Mouse (Mus musculus) adrenal gland, adult 2 months (tissue): ENCODE data around the gene 1700016C15Rik. TPM values are rescaled to one million over a fixed set of nuclear protein-coding genes. Genes with fewer than 3 reads are reported as not detected.

ENCODE experiments used
- DNase-seq: peaks from one replicate; pipeline ENCODE4 v3.0.0; 2021
- long read RNA-seq: library from polyadenylated mRNA; stranded (forward); transcript quantifications from one replicate; pipeline ENCODE4 v2.0.0, GENCODE M21; 2021
- polyA plus RNA-seq: library from polyadenylated mRNA; depleted of rRNA; stranded (reverse); fragments of >200 nt; gene quantifications from 2 replicates; pipeline ENCODE4 v1.2.3, GENCODE M21; 2012; rRNA removed
- total RNA-seq, 2 experiments: library from RNA; stranded (reverse); gene quantifications; 2 replicates each; pipeline ENCODE4 v1.2.3; 2021

1700016C15Rik gene
- not detected for total RNA-seq
- polyA plus RNA-seq, result not detected in 2 replicates
- long read RNA-seq, result 0 reads

DNA sequence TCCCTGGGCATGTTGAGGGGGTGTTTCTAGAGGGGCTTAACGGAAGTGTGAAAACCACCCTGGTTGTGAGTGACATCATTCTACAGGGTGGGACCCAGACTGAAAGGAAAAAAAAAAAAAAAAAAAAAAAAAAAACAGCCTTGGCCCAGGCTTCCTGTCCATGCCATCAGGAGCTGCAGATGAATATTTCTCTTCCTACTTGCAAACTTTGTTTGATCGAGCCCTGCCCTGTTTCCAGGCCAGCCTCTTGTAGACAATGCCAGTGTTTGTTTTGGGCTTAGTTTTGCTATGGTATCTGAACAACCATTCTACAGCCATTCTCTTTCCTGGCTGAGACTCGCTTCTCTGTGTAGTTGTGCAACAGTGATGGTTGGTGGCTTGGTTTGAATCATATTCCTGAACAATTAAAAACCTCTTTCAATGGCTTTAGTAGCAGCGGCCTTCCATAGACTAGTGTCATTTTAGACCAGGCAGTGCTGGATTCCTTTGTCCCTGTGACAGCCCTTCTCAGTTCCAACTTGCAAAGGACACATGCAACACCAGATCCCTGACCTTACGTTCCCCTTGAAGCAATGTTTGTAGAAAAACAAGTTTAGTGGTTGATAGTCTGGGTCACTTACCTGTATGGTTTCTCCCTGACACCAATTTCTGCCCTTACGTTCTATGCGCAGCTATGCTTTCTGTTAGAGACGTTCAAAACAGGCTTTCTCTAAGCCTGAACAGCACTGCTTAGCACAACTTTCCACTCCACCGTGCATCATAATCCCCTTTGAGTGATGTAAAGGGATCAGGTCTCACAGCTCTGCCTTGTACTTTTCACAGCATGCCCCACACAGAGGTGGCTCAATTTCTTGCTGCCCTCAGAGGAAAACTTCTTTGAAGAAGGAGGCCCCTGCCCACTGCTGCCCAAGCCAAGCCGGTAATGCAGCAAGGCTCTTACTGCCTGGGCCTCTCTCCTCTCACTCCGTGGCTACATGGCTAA is at the start of gene 1700016C15Rik:
1700016C15Rik (plus strand) TSS at position 772 of the 982 bp plus-strand sequence.
- no peak for DNase-seq

DNA sequence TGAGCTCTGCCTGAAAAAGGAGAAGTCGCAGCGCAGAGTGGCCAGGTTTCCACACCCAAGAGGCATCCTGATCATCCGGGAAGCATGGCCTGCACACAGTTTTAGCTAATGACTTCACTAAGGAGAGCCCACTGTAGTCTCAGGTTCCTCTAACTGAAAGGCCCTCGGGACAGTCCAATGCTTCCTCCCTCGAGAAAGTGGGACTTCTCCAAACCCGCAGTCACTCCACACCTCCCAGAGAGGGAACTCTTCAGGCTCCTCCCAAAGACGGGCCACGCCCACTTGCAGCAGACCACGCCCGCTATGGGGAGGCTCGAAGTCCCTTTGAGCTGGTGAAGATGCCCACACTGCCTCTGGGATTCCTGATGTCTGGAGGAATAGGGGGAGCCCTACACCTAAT is 48.4 kb upstream of the 1700016C15Rik start:
- DNase-seq, result no peak

DNA sequence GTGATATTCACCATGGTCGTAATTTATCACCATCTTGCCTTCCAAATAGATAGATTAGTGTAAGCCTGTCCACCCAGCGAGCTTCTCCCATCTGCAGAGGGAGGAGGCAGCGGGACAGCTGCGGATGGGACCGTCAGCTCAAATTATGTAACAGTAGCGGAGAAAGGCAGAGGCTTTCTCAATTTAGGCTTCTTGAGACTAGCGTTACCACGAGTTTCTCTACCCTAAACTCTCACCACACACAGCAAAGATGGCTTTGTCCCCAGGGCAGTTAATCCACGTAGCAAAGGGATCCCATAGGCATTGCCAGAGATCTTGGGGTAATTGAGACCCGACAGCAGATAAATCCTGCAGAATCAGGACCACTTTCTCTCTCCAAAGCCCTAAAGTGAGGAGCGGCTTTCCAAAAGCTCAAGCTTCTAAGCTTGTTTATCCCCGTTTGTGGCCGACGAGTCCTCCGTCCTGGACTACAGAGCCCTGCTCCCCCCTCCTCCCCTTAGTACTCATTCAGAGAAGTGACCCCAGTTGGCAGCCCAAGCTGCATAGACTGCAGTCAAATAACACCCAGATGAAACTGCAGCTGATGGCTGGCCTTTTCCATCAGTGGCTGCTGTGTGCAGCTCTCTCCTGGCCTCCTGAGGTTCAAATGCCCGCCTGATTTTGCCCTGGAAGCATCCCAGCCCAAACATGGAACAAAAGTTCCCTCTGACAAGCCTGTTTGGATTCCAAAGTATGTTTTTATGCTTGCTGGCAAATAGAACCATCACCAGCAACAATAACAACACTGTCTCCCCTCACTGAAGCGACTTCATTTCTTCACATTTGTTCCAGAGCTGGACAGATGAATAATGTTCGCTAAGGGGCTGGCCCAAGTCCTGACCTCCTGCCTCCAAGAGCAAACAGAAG is 45.4 kb upstream of the 1700016C15Rik start:
- no peak for DNase-seq

DNA sequence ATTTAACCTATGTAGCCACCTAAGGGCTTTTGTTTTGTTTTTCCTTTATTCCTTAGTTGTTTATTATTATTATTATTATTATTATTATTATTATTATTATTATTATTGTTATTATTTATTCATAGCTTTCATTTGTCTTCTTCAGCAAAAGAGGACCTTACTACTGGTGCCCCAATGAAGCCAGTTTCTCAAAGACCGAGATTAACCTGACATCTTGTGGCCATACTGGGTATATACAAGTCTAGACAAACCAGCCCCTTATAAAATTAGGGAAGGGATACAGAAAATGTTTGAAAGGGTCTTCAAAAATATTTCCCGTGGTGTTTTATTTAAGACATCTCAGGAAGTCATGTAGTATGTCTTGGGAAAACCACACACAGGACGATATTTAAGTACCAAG is 44.7 kb upstream of the 1700016C15Rik start:
- DNase-seq, result no peak

DNA sequence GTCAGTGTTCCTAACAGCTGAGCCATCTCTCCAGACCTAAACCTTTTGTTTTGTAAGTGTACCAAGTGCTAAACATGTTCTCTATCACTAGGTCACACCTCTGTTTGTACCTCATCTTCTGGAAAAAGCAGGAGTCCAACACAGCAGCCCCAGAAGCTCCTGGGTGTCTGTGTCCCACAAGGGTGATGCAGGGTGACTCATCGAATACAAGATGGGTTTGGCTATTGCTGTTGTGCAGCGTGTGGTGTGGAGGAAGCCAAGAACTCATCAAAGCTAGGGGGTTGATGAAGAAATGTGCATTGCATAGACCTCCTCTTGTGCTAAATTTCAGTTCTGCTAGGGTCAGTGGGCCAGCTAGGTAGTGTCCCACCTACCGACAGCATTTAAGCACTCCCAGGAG is 43.5 kb upstream of the 1700016C15Rik start:
- no peak for DNase-seq

DNA sequence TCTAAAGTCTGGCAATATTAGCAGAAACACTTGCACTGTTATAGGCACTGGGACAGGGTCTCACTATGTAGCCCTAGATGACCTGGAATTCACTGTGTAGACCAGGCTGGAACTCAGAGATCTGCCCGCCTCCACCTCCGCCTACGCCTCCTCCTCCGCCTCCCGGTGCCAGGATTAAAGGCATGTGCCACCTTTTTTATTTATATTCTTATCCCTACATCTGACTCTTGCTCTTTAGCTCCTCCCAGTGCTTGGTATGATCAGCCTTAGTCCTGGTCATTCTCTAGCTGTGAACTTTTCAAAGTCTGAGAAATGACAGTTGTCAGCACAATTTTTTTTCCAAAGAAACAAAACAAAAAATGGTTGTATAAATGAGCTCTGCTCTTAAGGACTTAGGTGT is 42.6 kb upstream of the 1700016C15Rik start:
- DNase-seq, result no peak

DNA sequence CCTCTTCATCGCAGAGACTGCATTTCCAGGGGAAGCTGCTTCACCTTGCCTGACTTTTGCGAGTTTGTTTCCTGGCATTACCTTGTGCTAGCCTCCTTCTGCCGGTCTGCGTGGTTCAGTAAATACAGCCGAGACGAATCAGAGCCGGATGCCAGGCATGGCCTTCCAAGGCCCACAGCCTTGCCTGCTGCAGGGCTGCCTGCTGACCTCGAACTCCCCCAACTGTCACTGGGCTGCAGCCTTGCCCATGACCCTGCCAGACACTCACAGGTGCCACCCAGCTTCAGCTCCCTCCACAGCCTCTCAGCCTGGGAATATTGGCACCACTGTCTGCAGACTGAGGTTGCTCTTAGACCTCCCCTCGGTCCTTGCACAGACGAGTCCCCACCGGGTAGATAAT is 37.1 kb upstream of the 1700016C15Rik start:
- peak; percentile 32 for DNase-seq

DNA sequence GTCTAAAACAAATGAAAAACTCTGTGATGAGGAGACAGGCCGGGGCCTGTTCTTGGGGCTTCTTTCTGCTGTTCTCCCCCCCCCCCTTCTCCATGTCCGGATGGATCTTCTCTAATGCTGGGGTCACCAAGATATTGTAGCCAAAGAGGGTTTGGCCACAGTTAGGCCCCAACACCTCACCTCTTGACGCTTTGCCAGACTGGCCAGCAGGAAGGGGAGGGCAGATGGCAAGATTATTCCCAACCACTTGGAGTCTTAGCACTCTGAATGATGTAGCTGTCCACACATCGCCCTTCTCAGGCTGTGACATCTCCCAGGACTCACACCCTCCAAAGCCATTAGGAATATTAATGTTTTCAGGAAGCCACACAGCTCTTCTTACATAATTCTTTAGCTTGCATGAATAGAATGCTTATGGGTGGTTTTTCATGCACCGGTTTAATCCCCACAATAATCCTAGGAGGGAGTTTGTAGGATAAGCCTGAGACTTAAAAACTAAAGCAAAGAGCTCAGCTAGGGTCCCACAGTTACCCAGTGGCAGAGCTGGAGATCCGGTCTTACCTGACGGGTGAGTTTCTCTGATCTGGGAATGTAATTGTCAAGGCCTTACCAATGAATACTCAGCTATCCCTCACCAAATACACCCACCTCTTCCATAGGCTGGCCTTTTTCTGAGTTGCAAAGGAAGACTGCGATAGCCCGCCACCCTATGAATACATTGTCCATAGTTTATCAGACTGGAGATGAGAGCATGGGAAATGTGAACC is 35.9 kb upstream of the 1700016C15Rik start:
- no peak for DNase-seq

DNA sequence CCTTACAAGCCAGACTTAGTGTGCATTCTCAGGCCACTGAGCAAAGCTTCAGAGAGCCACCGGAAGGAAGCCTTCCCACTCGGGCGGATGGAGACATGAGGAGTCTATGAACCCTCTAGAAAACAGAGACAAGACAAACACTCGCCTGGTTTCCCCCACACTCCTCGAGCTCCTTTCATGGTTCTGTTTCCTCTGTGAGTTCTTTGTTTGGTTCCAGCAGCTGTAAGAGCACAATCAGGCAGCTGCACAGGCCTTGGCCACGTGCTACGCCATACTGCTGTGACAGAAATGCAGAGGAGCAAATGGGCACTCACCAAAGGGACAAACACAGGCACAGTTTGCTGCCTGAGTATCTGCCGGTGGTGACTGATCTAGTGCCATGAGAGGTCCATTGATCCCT is 29.1 kb upstream of the 1700016C15Rik start:
- DNase-seq, result no peak

DNA sequence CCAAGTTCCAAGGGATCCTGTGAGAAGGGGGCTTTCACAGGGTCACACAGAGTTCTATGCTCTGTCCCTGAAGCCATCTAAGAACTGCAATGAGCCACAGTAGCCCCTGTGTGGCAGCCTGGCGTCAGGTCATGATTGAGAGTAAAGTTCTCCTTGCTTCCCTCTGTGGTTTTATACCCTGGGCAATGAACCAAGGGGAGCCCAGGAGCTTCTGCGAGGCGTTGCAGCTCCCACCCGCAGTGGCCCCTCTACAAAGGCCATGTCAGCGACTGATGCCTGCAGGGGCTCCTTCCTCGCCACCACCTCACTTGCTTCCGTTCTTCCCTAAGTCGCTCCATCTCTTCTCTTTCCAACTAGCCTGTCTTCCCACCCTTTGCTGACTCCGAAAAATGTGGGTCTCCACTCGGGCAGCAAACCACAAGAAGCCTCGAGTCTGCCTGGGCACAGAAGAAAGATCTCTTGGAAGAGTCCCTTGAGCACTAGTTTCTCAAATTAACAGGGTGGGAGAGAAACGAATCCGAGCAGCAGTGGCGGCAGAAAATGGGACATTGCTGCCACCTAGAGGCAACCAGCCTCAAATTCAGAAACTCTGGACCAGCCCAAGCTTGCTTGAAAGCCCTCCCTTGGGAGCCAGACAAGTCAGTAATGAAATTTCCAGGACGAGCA is 27.0 kb upstream of the 1700016C15Rik start:
- DNase-seq, result peak; percentile 73

DNA sequence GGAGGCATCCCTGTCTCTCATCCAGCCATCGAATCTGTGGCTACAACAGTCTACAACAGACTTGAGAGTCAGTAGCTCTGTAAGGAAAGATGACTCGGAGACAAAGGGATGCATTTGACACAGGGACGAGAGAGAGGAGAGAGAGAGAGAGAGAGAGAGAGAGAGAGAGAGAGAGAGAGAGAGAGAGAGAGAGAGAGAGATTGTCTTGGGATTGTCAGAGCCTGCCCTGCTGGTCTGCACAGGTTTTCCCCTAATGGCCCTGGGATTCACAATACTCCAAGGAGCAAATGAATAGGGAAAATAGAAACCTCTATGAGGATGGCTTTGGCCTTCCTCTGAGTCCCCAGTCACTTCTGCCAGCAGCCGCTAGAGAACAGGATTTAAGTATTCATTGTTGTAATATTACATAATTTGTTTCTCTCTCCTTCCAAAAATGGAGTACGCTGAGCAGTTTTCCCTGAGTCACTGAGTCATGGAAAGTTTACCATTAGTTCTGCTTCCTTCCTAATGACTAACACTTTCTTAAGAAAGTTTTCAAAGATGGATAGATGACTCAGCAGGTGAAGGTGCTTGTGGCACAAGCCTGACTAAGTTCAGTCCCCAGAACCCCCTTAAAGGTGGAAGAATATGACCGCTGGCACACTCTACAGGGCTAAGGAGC is 26.3 kb upstream of the 1700016C15Rik start:
- no peak for DNase-seq

DNA sequence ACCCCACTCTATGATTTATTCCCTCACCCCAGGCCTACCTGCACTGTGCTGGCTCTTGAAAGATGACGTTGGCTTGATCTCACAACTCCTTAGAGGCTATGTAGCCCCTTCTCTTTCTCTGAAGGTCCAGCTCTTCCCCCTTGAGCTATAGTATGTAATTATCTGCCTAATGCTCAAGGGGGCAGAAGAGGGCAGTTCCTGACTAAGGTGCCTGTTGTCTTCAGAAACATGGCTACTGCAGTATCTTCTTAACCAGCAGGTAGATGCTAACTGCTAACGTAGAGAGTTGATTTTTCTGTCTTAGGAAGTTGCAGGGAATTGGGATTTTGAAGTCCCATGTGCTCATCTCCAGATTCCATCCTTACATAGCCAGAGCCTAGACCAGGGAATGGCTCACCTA is 24.4 kb upstream of the 1700016C15Rik start:
- DNase-seq, result no peak

DNA sequence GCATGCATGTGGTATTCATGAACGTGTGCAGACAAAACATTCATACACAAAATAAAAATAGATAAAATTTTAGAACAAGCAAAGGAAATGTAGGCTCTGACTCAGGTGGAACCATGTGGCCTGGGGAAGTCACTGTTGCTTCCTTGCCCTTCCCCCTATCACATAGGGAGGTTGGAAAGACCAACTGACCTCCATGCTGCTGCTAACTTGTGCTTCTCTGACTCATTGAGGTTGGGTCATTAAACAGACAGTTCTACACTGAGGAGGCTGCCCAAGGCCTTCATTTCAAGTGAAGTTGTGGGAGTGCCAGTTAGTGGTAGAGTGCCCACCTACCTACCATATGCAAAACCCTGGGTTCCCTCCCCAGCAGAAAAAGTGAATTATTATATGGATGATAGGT is 22.0 kb upstream of the 1700016C15Rik start:
- no peak for DNase-seq

DNA sequence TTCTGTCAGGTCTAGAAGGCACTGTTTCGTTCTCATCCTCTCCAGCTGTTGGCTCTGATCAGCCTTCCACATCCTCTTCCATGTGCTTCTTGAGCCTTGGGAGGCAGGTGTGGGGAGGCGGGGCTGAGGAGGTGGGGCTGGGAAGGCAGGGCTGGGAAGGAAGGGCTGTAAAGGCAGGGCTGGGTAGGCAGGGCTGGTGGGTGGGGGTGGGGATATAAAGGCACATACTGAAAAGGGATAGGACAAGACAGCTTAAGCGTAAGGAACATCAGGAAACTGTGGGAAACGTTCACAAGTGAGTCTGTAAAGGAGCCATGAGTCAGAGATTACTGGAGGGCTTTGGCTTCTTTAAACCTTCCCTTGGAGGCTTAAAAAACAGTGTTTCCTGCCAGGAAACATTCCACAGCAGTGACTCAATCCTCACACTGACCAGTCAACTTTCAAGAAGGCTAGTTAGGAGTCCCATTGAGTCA is 21.0 kb upstream of the 1700016C15Rik start:
- DNase-seq, result peak; percentile 59

DNA sequence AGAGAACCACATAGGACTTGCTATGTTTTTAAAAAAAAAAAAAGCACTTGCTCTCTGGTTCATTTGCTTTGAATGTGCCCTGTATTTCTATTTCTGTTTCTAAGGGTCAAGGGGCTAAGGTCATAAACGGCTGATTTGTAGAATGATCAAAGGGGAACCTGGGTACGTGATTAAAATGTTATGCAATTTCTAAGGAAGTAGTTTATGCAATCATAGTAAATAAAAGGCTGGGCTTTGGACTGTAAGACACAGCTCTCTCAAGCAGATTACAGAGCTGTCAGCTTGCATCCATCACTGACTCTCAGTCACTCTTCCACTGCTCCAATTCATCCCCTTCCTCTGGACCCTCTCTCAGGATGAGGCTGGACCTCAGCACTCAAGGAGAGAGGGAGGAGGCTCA is 18.6 kb upstream of the 1700016C15Rik start:
- no peak for DNase-seq

DNA sequence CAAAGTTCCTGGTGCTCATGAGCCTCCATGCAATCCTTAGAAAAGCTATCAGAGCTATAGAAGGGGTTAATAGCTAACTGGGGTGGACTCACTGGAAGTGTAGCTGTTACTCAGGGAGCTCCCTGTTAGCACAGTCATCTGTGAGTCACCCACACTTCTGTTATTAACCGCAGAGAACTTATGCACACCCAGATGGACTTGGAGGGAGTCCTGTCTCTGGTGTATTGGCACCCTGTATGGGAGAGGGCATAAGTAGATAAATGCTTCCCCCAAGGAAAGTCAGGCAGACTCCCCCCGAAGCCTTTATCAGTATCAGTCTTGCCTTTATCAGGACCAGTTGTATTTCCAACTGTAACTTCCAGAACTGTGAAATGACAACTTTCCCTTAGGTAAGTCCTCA is 18.2 kb upstream of the 1700016C15Rik start:
- DNase-seq, result peak; percentile 22

DNA sequence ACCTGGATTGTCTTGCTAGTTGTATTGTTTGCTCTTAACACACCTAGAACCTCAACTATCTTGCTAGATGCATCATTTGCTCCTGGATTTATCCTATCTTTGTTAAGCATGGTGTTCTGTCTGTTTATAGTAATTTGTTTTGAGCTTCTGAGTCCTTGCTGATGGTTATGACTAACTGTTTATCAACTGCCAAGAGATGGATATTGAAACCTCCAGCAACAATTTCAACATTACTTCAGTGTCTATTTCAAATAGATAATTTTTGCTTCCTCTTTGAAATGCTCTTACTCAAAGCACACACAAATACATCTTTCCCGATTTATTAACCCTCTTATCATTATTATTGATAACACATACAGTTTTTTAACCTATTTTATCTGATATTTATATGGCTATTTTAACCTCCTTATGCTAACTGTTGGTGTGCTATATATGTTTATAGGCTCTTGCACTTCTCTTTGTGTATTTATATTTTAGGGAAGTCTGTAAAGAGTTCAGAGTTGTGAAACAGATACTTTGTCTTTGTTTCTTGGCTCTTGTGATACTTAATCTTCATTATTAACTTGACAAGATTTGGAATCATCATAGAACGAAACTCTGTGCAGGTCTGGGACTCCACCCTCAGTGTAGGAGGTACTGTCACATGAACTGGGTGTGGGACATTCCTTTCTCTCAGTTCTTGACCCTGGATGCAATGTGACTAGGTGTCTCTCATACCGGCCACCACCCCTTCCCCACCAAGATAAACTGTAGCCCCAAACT is 15.8 kb upstream of the 1700016C15Rik start:
- no peak for DNase-seq

DNA sequence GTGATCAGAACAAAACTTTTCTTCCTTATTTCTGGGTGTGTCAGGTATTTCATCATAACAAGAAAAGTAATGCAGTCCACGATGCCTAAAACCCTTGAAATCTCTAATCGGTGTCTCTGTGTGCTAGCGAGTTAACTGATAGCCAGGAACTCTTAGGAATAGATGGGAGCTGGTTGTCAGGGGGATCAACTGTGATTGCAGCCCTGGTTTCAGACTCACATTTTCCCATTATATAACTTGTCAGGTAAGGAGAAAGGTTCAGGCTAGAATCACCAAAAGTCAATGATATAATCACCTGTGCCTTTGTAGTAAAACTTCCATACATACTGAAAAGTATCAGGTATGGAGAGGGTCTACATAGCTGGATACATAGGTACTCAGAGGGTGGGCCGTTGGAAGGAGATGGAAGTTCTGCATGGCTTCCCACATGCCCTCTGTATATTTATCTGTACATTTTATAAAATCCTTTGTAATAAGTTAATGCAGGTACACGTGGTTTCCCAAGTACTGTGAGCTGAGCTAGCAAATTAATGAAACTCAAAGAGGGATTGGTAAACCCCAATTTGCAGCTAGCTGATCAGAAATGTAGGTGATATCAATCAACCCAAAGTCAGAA is 15.1 kb upstream of the 1700016C15Rik start:
- no peak for DNase-seq

DNA sequence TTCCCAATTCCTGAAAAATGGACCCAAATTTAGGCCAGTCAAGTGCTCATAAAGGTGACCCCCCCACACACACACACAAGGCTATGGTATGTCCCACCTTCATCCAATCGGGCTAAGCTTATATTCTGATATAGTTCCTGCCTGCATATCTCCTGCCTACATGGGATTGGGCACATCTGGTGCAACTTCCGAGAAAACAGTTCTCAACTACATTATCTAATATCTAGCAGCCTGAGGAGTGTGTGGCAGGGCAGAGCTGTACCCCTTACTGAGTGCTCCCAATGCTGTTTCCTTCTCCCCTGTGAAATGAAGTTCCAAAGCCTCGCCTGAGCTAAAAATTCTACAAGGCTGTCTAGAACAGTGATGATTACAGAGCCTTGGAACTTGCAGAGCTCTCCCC is 13.2 kb upstream of the 1700016C15Rik start:
- DNase-seq, result no peak
